Mouse (Mus musculus): Measurements from ENCODE around the gene Hsd17b12.

The Hsd17b12 gene

DNA sequence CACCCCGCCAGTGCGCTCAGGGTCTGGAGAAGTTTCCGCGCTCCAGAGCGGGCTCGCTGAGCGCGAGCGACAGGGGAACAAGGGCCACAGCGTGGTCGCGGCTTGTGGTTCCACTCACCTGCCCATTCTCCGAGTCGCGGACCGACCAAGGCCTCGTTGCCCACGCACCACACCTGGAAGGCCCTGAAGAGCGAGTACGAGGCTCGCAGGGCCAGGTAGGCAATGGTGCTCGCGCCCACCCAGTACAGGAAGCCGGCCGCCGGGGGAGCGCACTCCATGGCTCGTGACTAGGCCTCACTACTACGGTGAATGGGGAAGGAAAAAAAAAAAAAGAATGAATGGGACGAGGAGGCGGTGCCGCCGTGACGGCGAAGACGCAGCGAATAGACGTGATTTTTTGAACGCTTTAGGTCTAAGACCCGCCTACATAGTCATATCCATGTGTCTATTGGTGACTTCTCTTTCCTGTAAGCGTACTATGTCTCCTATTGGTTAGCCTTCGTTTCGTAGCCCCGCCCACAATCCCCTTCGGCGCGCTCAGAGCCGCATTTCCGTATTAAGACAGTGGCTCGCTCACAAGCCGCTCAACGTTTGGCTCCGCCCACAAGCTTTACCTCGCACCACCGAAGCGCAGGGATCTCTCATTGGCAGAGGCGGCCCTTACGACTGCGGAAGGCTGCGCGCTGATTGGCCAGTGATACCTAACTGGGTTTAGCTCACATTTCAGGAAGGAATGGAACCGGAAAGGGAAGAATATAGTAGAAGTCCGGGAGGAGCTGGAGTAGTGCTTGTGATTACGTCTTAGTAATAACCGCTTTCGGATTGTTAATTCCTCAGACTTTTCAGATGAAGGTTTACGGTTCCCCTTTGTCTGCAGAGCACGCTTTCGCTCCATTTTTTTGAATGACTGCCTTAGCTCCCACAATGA lies at the start of gene Hsd17b12:
Gene Hsd17b12, minus strand, starts transcription at position 373 of the 928 bp plus-strand sequence.
- CTCF ChIA-PET = no interaction called here

DNA sequence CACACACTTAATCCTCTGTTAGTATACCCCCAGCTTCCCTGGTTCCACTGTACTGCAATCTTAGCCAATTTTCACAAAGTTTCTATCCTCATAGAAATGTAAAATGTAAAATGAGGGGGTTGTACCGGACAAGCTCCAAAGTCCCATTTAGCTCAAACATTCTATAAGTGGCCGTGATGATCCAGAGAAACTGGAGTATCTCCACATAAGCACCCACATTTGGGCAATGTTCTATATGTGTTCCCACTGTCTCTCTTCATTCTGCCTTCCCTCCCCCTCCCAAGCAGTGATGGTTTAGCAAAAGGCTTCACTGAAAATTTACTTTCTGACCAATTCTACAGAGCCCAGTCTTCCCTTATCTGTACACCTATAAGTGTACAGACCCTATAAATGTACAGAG lies 27.1 kb upstream of the Hsd17b12 start:
- CTCF ChIA-PET = interaction anchor here (0.6 kb wide), 1 partner anchor 56 kb away, joined by 3 read pairs; no protein-coding TSS in a partner anchor

DNA sequence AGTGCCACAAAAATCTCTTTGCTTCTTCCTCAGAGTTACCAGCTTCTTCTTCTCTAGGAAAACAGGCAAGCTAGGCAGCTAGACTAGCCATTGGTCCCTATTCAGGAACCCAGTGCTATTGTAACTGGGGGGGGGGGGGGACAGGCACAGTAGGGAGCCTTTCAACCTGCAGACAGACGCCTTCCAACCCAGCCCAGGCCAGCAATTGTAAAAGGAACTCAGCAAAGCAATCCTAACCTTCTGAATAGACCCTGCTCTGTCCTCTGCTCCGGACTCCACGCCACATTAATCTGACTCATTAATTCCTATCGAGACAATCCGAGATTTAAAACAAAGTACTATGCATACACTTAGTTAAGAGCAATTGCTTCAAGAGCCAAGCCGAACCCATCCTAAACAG lies 26.4 kb upstream of the Hsd17b12 start:
- CTCF ChIA-PET = interaction anchor here (0.6 kb wide), 1 partner anchor 22 kb away, joined by 13 read pairs; no protein-coding TSS in a partner anchor

DNA sequence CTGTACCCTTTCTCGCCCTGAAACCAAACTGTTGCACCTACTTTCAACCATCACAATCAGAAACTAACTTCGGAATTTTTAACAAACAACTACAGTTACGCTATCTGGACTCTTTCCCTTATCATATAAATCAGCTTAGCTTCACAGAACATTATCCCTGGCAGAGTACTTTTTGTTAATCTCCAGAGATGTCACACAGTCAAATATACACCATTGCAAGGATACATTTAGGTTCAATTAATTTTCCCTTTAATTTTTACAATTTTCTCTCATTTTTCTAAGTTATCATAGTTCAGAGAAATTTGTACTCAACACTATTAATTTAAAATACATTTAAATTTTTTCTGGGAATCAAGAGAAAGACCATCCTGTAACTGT lies 21.3 kb upstream of the Hsd17b12 start:
- CTCF ChIA-PET = no interaction called here

DNA sequence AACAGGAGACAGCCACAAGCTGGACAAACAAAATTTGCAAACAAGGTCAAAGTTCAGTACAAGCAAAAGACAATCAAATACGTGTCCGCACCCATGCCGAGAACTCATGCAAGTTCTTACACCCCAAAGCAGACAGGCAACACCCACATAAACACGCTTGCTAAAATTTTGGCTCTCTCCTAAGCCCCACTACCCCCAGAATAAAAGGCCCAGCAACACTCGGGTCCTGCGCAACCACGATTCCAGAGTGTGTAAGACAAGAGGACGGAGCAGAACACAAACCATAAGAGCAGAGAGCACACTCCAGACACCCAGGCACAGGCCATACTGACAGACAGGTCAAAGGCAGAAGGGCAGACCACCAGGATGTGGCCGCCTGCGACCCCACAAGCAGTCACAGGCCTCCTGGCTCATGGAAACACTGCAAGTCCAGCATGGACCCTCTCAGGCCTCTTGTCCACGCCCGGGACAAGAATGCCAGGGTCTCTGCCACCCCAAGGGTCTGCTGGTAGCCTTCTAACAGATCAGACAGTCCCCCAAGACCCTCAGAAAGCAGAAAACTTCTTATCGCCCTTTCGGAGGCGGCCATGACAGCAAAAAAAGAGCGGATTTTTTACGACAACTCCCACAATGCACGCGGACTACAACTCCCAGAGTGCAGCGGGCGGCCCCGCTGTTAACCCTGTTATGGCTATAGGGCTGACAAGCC lies 20.7 kb upstream of the Hsd17b12 start:
- CTCF ChIA-PET = no interaction called here

DNA sequence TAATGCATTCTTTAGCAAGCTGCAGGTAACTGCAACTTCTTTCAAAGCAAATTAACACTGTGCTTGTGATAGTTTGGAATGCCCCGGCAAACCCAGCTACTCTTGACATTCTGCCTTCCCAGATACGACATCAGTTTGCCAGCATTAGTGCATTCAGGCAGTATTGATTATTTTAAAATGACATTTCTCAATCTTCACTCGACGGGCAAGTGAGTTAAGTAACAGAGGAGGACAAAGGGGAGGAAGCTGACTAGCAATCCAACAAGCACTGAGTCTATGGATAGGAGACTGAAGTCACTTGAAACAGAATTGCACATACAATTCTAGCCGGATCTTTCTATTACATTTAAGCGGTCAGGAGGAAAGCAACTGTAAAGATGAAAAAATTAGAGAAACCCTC lies 19.5 kb upstream of the Hsd17b12 start:
- CTCF ChIA-PET = no interaction called here

DNA sequence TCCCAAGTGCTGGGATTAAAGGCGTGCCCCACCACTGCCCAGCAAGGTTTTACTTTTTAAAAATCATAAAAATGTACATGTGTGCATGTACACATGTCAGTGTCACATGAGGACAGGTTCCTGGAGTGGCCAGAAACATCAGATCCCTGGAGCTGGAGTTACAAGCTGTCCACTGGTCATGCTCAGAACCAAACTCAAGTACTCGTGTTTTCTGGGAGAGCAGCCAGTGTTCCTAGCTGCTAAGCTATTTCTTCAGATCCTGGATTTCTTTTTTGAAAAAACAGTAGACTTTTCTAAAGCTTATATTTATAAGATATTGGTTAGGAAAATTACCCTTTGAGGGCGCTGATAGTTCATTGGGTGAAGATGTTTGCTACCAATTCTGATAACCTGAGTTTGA lies 18.6 kb upstream of the Hsd17b12 start:
- CTCF ChIA-PET = no interaction called here

DNA sequence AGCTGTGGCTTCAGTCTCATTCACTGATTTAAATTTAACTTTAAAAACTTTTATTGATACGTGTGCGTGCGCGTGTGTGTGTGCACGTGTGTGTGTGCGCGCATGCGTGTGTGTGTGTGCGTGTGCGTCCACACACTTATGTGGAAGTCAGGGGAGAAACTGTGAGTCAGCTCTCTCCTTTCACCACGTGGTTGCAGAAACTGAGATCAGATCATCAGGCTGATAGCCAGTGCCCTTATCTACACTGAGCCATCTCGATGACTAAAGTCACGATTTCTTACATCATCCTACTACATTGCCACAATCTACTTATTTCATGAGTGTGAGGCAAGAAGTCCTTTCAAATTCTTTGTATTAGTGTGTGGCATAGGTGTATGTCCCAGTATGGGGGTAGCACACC lies 15.8 kb upstream of the Hsd17b12 start:
- CTCF ChIA-PET = no interaction called here

DNA sequence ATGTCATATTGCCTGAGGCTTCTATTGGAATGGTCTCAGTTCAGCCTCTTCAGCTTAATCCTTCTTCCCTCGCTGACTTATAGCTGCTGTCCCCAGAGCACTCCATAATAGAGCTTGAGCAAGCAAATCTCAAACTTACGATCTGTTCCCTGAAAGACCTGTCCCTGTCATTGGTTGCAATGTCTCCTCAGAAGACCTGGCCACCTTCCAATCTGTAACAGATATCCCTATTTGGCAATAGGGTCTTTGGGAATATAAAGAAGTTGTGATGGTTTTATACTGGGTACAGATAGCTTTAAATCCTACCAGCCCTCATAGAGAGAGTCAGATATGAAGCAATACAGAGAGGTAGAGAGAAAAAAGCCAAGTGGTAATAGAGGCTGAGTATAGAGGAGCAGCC lies 5.4 kb upstream of the Hsd17b12 start:
- CTCF ChIA-PET = no interaction called here

DNA sequence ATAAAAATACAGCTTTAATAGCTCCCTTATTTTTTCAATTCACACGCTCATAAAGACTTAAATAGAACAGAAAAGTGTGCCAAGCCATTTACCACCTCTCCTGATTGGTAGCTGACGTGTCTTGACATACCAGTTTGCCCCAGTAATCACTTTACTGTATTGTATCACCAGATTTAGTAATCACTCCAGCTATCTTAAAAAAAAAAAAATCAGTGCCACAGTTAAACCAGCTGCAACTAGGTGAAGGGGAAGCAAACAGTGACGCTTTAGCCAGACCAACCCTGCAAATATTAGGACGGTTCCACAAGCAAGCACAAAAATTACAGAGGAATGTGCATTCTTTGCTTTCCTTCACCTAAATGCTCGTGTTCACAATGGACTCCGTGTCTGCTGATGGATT lies 4.4 kb upstream of the Hsd17b12 start:
- CTCF ChIA-PET = no interaction called here

DNA sequence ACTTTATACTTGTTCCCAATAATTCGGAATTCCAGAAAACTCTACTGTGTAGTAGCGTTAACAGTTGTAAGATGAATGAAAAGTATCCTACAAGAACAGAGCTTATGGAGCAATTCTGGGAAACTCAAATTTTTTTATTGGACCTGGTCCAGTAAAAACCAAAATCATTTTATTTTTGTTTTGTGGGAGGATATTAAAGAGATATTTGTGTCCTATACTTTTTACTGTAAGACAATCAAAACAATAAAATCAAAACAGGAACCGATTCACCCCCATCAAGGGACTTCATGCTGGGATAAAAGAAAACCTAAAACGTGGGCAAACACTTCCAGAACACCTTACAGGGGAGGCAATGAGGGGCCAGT lies 738 bp upstream of the Hsd17b12 start:
- CTCF ChIA-PET = no interaction called here

DNA sequence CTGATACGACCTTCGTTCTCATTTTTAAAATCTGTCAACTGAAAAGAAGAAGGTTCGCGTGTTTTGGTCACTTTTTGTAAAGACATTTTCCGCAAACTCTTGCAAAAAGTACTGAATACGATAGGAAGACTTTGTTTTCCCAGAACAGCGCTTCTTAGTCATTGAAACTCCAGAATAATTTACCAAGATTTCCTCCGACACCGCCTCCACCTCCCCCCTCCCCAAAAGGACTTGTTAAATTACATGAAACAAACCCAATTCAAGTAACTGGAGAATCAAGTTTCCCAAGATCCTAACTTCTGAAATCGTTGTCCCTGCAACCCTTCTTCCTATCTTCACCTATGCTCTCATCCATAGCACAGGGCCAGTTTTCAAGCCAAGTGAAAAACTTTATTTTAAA lies 713 bp downstream of the Hsd17b12 start:
- CTCF ChIA-PET = no interaction called here

DNA sequence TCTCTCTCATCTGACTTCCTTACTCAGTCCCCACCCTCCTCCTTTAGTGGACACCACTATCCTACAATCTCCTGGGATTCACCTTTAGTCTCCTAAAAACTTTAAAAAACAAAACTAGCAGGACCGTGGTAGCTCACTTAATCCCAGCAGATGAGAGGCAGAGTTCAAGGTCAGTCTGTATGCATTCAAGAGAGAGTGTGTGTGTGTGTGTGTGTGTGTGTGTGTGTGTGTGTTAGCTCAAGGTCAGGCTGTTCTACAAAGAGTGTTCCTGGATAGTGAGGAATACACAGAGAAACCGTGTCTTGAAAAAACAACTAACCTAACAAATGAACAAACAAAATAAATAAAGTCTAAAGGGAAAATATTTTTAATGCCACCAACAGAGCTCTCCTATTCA lies 12.6 kb downstream of the Hsd17b12 start:
- CTCF ChIA-PET = interaction anchor here (1.0 kb wide), 1 partner anchor 9 kb away, joined by 4 read pairs; no protein-coding TSS in a partner anchor

DNA sequence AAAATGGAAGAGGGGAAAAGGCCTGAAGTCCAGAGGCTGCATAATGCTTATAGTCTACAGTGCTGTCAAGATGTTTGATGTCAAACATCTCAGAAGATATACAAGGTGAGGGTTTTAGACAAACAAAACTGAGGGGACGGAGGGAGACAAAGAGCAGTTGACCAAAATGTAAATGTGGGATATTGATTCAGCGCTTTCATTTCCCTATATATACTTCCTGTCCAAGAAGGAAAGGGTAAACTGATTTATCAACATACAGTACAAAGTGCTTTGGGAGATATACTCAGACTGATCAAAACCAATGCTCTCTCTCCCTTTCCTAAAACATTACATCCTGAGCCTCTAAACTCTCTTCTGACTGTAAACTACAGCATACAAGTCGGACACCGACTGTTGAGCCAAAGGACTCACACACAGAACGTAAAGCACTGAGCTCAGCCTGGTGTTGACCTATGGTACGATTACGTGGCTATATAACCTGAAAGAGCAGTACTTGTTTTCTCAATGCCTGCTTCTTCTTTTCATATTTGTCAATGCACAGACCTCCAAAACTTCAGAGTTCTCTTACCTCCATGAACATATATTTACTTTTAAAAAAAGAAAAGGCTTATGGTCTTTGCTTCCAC lies 13.1 kb downstream of the Hsd17b12 start:
- CTCF ChIA-PET = interaction anchor here (1.0 kb wide), 1 partner anchor 9 kb away, joined by 4 read pairs; no protein-coding TSS in a partner anchor

DNA sequence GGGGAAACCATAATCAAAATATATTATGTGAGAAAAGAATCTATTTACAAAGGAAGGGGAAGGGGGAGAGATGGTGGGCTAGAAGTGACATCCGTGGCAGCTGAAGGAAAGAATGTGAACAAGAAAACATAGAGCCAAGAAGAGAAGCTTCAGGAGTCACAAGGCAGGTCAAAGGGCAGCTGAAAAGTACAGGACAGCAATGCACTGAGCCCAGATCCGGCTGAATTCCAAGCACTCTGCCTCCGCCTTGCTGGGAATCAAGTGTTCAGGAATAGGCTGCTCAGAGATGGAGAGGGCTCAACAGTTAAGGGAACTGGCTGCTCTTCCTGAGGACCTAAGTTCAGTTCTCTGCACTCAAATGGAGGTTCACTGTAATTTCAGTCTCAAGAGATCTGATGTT lies 16.5 kb downstream of the Hsd17b12 start:
- CTCF ChIA-PET = no interaction called here

DNA sequence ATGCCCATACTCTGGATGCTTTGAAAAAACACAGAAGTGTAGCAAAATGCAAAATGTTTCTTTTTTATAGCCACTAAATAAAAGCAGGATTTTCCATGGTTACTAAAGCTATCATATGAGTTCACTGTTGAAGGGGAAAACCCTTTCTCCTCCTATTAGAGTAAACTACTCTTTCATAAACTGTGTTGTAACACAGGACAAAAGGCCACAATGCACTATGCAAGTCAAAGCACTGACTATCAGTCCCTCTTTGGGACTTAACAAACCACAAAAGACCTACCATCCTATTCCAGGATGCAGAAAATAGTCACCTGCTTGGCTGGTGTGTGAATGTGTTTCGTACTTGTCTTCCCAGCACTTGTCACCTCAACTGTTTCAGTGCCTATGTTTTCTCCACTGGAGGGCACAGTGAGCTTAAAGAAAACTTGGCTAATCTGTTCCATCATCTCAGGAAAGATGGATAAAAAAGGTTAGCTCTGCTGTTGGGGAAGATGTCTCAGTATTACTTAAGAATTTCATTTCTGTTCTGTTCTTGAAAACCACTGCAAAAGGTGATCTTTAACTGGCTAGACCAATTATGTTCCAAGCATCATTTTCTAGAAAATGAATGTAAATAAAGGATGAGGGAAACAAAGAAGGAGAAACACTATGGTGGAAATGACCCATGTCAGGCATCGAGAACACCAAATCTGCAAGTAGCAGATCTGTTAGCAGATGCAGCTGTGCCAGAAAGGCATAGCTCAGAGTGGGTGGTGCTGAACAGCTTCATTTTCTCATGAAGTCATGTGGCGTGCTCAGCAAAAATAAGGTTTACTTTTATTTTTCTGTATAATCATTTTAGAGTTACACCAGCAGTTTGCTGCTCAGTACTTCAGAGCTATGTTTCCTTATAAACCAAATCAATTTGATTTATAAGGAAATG lies 19.0 kb downstream of the Hsd17b12 start:
- CTCF ChIA-PET = no interaction called here

DNA sequence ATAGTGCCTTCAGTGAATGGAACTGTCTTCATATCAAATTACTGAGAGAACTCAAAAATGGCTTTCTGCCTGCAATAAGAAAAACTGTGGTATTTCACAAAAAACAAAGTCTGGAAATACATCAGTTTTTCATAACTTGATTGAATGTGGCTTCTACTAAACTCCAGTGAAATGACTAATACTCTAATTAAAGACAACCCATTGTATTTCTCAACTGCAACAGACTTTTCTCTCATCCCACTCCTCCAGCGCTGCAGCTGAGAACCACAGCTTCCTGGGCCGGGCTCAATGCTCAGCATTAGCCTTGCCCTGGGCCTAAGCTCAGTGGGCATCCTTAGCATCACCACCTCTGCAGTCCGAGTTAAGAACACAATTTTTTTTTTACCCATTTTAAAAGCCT lies 20.9 kb downstream of the Hsd17b12 start:
- CTCF ChIA-PET = interaction anchor here (1.2 kb wide), 1 partner anchor 23 kb away, joined by 3 read pairs; no protein-coding TSS in a partner anchor

DNA sequence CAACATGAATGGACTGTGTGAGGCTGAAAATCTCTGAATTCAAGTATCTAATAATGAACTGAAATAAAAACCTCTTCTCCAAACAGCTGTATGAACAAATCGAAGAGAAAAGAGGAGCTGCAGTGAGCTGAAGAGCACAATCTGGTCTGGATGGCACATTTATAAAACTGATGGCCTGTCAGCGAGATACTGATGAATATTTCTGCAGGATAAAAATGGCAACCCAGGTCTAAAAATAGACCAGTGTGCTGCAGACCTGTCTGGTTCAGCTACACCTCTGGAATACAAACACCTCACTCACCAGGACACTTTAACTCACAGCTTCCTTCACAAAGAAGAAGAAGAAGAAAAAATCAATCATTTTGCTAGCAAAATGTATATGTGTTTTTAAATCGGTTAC lies 29.3 kb downstream of the Hsd17b12 start:
- CTCF ChIA-PET = no interaction called here

DNA sequence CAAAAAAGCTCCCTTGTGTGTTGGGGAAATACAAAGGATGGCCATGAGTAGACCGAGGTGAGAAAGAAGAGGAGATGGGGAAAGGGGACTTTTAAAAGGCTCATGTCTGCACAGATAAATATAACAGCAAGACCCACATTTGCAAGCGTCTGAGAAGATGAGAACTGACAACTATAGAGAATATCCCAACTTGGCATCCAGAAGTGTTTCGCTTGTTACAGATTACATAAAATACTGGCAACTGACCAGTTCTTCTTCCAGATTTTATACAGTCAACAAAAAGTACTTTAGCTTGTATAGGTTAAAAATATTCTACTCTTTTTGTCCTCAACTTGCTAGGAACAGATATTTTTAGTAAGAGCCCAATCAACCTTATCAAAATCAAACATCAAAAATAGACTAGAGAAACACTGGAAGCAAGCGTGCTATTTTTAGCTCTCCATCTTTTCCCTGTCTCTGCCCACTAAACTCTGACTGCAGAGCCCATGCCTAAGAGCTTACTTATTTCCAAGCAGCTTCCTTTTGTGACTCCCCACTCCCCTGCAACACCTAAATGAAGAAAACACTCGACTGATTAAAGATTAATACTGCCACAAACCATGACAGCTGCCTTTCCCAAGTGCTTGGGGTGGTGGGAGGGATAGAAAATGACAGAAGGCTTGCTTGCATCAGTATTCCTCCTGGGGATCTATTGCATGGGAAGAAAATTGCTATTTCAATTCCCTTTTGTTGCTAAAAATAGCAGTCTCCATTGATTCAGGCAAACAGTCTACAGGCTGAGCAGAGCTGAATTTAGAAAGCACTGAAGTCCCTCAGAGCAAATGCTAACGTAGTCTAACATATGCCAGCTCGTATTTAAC lies 35.4 kb downstream of the Hsd17b12 start:
- CTCF ChIA-PET = no interaction called here

DNA sequence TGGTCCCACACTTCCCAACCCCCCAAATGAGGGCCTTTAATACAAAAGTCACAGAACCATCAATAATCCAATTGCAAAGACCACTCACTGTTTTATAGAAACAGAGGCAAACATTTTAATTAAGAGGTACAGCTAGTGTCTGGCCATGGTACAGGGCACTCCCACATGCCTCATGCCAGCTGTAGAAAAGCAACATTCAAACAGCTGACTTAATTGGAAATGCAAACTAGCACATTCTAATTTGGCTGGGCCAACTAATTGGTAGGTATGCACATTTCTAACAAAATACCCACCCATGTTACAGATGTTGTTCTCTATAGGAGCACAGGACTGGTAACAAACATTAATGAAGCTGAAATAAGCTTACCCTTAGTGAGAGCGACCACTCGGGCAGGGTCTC lies 54.0 kb downstream of the Hsd17b12 start:
- CTCF ChIA-PET = no interaction called here

DNA sequence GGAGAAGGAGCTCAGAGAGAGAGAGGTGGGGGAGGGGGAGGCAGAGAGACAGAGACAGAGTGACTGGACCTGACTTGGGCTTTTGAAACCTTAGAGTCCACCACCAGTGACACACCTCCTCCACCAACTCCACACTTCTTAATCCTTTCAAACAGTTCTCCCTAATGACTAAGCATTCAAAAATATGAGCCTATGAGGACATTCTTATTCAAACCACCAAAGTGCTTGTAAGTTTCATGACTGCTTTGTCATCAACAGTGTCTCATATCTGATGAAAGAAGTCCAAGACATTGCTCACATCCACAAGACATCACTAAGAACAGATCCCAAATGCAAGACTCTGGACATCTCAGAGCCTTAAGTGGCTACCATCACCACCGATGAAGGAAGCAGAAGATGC lies 67.9 kb downstream of the Hsd17b12 start:
- CTCF ChIA-PET = no interaction called here

Measured in spleen, embryonic (tissue).